Mouse (Mus musculus) G1E (cell line): ENCODE measurements at regions not wholly inside any gene's neighbourhood (a gene's known extent, or its start where the extent isn't known, plus 50 kb on each side); places are given as distances from the start of the nearest gene placed in this dataset.

ENCODE experiments used
- CTCF ChIP-seq: IDR thresholded peaks from 2 replicates; pipeline ENCODE4 v1.5.1; 2012; ENCODE audit warnings: low read depth, low read length, inconsistent platforms, mixed read lengths
- POLR2AphosphoS5 ChIP-seq: IDR thresholded peaks from 2 replicates; pipeline ENCODE4 v1.6.1; 2012; ENCODE audit warnings: low read depth, low read length, inconsistent platforms; ENCODE audit not compliant: insufficient replicate concordance
- TAL1 ChIP-seq: conservative IDR thresholded peaks from 2 replicates; pipeline ENCODE4 v1.6.1; 2012; ENCODE audit warnings: low read depth, low read length, inconsistent platforms, mixed read lengths

DNA sequence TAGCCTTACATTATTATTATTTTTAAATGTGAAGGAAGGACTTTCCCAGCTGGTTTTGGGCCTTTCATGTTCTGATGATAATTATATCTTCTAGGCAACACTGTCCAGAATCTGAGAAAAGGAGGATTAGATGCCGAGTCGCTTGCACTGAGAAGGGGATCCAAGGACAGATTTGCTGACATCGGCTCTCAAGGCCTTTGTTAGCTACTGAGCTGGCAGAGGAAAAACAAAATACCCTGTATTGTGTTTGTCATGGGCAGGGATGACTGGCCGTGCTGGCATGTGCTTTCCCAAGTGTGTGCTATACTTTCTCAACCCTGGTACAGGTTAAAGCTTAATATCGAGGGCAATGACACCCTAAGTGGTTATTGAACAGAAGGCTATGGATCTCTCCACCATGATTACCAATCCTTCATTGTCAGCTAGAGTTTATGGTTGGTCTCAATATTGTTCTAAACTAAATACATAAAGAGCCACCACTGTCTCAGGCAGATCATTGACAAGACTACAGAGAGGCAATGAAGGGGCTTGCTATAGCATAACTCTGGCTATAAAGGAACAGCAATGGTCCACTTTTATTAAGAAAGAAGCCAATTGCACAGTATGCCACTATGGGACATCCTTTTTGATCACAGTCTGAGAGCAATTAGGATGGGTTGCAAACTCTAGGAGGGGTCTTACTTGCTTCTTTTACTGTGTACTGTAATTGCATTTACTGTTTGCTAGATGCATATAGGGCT is 350.0 kb upstream of the Sel1l start:
- no peak for TF ChIP-seq CTCF
- no peak for TF ChIP-seq POLR2AphosphoS5
- TF ChIP-seq TAL1, result no peak
